In the genomic region with DNA sequence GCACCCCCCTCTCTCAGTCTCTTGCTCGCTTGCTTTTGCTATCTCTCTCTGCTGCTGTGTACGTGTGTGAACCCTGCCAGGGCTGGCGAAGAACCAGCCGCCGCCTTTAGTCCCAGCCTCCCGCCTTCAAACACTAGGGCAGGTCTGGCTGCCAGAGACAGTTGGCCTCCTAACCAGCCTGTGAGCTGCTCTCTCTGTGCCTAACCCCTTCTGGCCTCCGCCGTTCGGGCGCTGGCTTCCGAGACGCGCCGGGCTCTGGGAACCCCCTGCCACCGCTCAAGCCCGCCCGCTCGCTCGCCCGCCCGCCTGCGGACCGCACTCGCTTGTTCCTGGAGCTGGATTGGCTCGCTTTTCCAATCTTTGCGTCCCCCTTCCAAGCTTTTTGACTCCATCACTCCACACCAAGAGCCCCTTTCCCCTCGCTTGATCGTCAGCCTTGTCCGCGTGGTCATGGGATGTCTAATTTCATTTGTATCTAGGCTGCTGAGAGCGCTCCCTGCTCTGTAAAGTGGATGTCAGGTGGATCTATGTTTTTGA, we compare ENCODE assay signal across 8 mouse cellular contexts. TPM values are rescaled to one million over a fixed set of nuclear protein-coding genes. Genes with fewer than 3 reads are reported as not detected.
DNase-seq lines count a peak whose midpoint lies in the region; ATAC-seq and TF ChIP-seq lines count a peak whose summit lies in the region.

No protein-coding gene starts in this region.

- no peaks in the 10 kb centered on the region for H3K9me3 ChIP-seq in heart, embryonic 13.5 days

- TF ChIP-seq POLR2A in kidney, adult 2 months (IDR thresholded peaks at IDR 0.05; ENCODE audit: low read depth, low read length), result no peak

- peaks cover 4% of the 10 kb centered on the region for H3K27me3 ChIP-seq in kidney, adult 2 months (replicated peaks; ENCODE audit: control insufficient read depth, insufficient read depth, low read length)
- H3K27me3 ChIP-seq in heart, embryonic 13.5 days (replicated peaks), result peaks cover 86% of the 10 kb centered on the region

- peaks cover 4% of the 10 kb centered on the region; the same call in 1 of the 2 replicates for H3K4me1 ChIP-seq in kidney, adult 2 months (ENCODE audit: control insufficient read depth, insufficient read depth, low read length)
- H3K4me1 ChIP-seq in heart, embryonic 13.5 days, result peaks cover 30% of the 10 kb centered on the region

- no peak overlapping the region for H3K4me3 ChIP-seq in kidney, adult 2 months (ENCODE audit: insufficient read depth, low read depth, low read length)
- H3K4me3 ChIP-seq in heart, embryonic 13.5 days, result peak overlapping the region; percentile 37

- ATAC-seq in heart, embryonic 13.5 days (ENCODE audit: extremely low read depth, insufficient number of reproducible peaks, low FRiP score, low TSS enrichment), result no peak
- peak; percentile 23; the same call in 1 of the 2 replicates for ATAC-seq in megakaryocyte progenitor cell, adult 5-6 weeks (replicated peaks; ENCODE audit: poor library complexity)
- ATAC-seq in granulocyte monocyte progenitor cell, adult 5-6 weeks (replicated peaks; ENCODE audit: poor library complexity, severe bottlenecking), result no peak
- no peak for ATAC-seq in inflammation-experienced regulatory T-cells, adult 6 months

- TF ChIP-seq CTCF in kidney, adult 2 months (conservative IDR thresholded peaks at IDR 0.05; ENCODE audit: insufficient read depth, insufficient read length, low read depth, low read length), result no peak

- no peak overlapping the region for H3K9ac ChIP-seq in heart, embryonic 13.5 days

- 2% methylated on average over 31 of the region's 31 CpGs for WGBS in kidney, adult 2 months
- 1% methylated on average over 23 of the region's 31 CpGs for WGBS in heart, embryonic 13.5 days

- H3K27ac ChIP-seq in kidney, adult 2 months (ENCODE audit: insufficient read depth, low read depth, low read length), result no peak overlapping the region
- H3K27ac ChIP-seq in heart, embryonic 13.5 days (replicated peaks), result no peak overlapping the region

- H3K36me3 ChIP-seq in kidney, adult 2 months (ENCODE audit: control insufficient read depth, insufficient read depth, low read length), result no peaks in the 10 kb centered on the region
- no peaks in the 10 kb centered on the region for H3K36me3 ChIP-seq in heart, embryonic 13.5 days

- peak overlapping the region; percentile 67 for H3K4me2 ChIP-seq in heart, embryonic 13.5 days

- DNase-seq in kidney, adult 2 months, result peak; percentile 15
- DNase-seq in kidney, postnatal 25 days, result no peak
- DNase-seq in cerebellum, adult 8-10 months, result peak; percentile 36
- DNase-seq in lung, postnatal 10 days, result no peak

RNA-seq across cellular contexts. Expression of gene Nxph1, which starts 1.5 kb away (rescaled TPM):
- 0.11 TPM in 1 of 2 replicates, not detected in the other for polyA plus RNA-seq in kidney, adult 2 months (2012; rRNA removed)
- 0.09 and 0.15 TPM in 2 replicates for polyA plus RNA-seq in heart, embryonic 13.5 days (2015; fragmentation: Nextera tagmentation; extraction: Ambion mirVana)
- total RNA-seq in megakaryocyte progenitor cell, adult 5-6 weeks (2015), result not detected in 2 replicates
- total RNA-seq in megakaryocyte progenitor cell, adult 5-6 weeks (2017), result 0.24 TPM in 1 of 2 replicates, not detected in the other
- not detected in 2 replicates for total RNA-seq in granulocyte monocyte progenitor cell, adult 5-6 weeks (2014; fragmentation: Nextera tagmentation)
- not detected in 2 replicates for total RNA-seq in granulocyte monocyte progenitor cell, adult 5-6 weeks (2017)
- not detected for polyA plus RNA-seq in inflammation-experienced regulatory T-cells, adult 6 months (2017; shearing (Covaris generic))

Comparison
In these comparisons a context has a peak if more than half of its experiments do, and no peak if none do; other contexts are left out.
1. DNase-seq: peak in kidney, adult 2 months (single experiment) and cerebellum, adult 8-10 months (single experiment); none in kidney, postnatal 25 days (0 of 2) and lung, postnatal 10 days (single experiment).